Mouse (Mus musculus) spleen, adult 18-20 months (tissue): Measurements from ENCODE around the gene Mrpl43.

ENCODE experiments used
- DNase-seq, 2 experiments: peaks; one replicate each; pipeline ENCODE4 v3.0.0; 2022; ENCODE audit warnings: mixed read lengths in 2 of 2

The Mrpl43 gene

DNA sequence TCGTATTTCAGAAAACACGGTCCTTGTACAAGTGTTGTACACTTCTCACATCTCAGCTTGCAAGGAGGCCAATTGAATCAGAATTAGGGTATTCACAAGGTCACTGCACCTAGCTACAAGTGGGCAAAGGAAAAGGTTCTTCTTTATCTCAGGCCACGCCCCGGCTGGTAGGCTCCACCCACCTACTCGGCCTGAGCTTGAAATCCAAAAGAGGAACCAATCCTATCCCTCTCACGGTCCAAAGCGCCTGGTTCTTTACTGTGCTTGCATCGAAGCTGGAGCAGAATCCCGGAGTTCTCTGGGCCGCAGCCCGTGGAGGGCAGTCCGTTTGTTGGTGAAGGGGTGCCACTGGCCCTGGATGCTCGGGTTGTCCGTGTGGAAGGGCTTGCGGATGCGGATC, 798 bp downstream of the Mrpl43 start, which contains the start of gene Twnk:
Twnk (plus strand) TSS at position 220 of the 400 bp plus-strand sequence.
- DNase-seq: peak; percentile 79 to 89

DNA sequence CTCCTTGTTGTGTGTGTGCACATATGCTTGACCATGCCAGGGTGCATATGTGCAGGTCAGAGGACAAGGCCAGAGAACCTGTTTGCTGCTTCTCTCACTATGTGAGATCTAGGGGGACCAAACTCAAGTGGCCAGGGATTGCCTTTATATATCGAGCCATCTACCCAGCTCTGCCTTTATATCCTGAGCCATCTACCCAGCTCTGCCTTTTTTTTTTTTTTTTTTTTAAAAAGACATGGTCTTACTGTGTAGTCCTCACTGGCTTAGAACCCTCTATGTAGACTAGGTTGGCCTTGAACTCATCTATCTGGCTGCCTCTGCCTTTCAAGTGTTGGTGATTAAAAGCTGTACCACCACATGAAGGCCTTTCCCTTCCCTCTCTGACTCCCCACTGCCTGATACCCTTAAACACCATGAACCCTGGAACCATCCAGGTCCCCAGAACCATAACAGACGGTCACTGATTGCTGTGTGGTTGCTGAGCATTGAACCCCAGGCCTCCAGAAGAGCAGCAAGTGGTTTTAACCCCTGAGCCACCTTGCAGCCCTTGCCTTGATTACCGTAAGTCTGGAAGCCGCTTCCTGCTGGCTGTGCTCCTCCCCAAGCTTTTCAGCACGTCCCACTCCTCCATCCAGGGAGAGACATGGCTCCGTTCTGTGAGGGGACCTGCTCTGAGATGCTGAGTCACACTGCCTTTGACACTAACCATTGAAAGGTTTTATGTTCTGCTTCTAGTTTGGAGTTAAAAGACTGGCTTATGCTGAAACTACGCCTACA, 2.3 kb downstream of the Mrpl43 start:
- DNase-seq: no peak

DNA sequence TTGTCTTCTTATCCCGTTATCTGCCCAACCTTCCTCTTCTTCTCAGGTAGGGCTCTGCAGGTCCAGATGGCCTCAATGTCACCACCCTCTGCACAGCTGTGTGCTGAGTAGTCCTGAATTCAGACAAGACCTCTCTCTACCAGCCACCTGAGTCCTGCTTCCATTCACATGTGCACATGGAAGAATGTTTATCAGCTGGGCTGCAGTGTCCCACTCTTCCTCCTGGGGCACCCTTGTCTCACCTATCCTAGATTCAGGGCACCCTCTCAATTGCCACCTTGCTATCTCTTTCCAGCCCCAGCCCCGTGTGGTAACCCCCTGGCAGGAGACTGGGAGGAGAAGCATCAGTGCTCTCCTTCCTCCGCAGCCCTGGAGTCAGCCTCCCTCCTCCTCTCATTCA, 3.9 kb downstream of the Mrpl43 start:
- no peak for DNase-seq

DNA sequence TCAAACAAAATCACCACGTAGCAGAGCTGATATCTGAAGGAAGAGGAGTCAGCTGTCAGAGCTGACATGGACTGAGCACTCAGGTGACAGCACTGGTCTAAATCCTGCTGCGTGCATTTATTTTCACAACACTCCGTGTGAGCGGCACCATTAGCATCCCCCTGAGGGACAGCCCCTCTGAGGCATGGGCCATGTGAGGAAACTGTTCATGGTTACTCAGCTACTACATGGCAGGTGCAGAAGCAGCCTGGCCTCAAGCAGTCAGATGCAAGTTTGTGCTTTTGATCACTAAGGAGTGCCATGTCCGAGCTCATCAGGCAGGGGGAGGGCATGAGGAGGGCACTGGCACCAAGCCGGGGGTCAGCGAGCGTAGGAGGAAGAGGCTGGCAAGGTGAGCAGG, 6.6 kb downstream of the Mrpl43 start:
- no peak for DNase-seq

GRCm38 (mm10) chr19:44997786-44998185, 8.5 kb downstream of the Mrpl43 start:
- no peak for DNase-seq

- DNase-seq: no peak
Measured at GRCm38 (mm10) chr19:44992712-44993111, 13.5 kb downstream of the Mrpl43 start.

- no peak for DNase-seq
Measured at GRCm38 (mm10) chr19:44992246-44992645, 14.0 kb downstream of the Mrpl43 start.

DNA sequence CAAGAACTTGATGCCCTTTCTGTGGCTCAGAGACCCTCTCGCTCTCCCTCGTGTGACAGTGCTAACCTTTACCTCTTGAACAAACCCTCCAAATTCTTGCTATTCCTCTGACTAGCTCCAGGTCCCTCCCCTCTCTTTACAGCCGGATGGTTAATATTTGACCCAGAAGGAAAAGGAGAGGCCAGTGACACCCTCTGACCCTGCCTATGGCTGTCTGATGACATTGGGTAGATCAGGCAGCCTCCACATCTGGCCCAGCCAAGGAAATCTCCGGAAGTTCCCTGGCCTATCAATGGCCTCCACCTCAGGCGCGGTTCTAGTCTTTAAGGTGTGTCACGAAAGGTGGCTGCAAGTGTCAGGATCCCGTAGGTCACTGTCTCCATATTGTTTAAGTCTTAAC, 15.2 kb downstream of the Mrpl43 start:
- no peak for DNase-seq

- DNase-seq: no peak
Measured at GRCm38 (mm10) chr19:44989567-44990495, 16.4 kb downstream of the Mrpl43 start.

DNA sequence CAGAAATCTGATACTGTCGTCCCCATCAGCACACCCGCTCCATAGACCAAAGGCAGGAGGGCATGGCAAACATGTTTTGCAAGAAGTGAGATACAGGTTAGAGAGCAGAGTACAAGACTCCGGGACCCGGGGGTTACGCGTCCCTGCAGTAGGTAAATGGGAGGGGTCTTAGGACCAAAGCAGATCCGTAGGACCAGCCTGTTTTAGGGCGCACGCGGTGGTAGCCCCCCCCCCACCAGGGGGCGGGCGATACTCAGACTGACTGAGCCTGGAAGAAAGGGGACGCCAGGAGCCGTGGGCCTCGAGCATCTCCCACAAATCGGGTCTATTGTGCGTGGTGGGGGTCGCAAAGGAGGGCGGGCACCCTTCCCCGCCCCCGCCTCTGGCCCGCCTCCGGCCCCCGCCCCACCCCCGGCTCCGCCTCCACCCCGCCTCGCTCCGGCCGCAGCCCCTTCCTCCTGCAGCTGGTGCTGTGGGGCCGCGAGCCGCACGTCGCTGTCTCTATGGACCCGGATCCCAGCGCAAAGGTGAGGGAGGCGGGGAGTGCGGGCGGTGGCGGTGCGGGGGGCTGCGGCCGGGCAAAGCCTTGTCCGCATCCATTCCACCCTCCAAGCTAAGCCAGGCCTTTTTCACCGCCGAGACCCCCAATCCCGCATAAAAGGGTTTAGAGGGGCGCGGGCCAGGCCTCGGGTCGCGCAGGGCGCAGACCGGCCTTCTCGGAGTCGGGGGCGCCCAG, 17.2 kb downstream of the Mrpl43 start, which contains the start of gene Sema4g:
Sema4g (plus strand) TSS at position 271 of the 736 bp plus-strand sequence.
- peak in 1 of 2 experiments; percentile 26 for DNase-seq

DNA sequence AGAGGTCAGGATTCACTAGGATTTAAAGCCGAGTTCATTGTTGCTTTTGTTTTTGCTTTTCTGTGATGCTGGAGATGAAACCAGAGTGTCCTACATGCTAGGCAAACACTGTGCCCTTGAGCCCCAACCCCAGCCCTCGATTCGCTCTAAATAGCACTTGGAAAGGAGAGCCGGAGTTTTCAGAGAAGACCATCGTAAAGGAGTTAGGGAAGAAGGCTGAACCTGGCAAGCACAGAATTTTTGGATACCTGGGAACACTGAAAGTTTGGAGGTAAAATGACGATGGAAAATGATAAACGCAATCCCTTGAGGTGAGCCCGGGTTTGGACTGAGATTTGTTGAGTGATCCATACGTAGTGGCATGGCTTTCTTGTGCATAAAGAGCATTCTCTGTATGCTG, 17.9 kb downstream of the Mrpl43 start:
- DNase-seq: no peak

DNA sequence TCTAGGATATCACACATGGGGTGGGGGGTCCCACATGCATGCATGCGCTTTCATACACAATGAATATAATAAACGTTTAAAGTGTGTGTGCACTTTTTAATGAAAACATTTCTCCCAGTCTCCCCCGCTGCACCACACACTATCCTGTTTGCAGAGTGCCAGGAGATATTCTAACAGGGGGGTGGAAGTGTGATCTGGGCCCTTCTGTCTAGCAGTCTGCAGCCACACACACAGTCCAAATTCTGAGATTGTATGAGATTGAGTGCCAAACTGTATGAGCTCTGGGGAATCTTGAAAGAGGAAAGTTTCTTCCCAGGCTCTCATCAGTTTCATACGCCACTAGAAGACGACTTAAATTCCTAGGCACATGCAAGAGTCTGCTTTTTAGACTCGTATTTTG, 18.4 kb downstream of the Mrpl43 start:
- no peak for DNase-seq

- no peak for DNase-seq
Measured at GRCm38 (mm10) chr19:44987004-44987403, 19.2 kb downstream of the Mrpl43 start.

GRCm38 (mm10) chr19:44985159-44985988, 20.9 kb downstream of the Mrpl43 start:
- no peak for DNase-seq

DNA sequence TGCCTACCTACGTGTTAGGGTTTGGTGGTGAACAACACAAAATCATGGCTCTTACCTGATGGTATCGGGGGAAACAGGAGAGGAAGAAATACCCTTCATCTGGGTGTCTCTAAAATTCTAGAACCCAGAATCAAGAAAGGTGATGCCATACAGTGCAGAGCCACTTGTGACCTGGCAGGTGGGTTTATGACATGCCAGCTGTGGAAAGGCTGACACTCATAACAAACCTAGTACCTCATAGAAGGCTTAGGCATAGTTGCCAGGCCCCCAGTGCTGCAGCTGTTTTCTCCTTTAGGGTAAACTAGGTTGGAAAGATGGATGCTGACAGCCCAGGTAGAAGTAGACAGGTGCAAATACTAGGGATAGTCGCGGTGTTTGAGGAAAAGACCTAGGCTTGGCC, 21.8 kb downstream of the Mrpl43 start:
- DNase-seq: no peak

GRCm38 (mm10) chr19:44983366-44983765, 22.9 kb downstream of the Mrpl43 start:
- DNase-seq: no peak

DNA sequence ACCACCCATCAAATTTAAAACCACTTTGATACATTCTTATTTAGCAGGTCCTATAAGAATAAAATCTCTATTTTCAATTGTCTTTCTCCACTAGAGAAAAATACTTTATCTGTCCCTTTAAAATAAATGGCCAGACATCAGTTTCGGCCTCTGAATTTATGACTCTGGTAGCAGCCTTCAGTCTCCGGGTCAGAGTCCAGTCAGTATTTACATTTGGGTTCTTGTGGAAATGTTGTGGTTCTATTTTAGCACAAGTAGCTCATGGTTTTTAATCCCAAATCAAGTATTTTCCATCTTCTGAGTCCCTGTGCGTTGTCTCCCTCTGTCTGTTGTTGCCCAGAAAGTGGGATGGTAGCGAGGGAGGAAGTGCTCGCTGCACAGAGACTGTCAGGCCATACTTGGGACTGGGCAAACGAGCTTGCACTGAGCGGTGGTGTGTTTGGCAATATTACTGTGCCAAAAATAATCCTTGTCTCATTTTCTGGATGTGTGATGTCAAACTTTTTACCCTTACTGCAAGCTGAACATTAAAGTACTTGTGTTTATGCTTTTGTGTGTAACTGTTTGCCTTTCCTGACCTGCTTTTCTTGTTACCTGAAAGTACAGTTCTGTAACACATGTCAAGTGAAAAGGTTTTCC, 23.6 kb downstream of the Mrpl43 start:
- DNase-seq: no peak

GRCm38 (mm10) chr19:44980787-44981186, 25.5 kb downstream of the Mrpl43 start:
- no peak for DNase-seq

- no peak for DNase-seq
Measured at GRCm38 (mm10) chr19:44977148-44977547, 29.1 kb downstream of the Mrpl43 start.

GRCm38 (mm10) chr19:44976636-44977035, 29.6 kb downstream of the Mrpl43 start:
- DNase-seq: no peak

- DNase-seq: no peak
Measured at GRCm38 (mm10) chr19:44968329-44968728, 37.9 kb downstream of the Mrpl43 start.

GRCm38 (mm10) chr19:44965978-44966377, 40.3 kb downstream of the Mrpl43 start:
- DNase-seq: no peak
